Mouse (Mus musculus): ENCODE data around the gene Lrrc8b. TPM values are rescaled to one million over a fixed set of nuclear protein-coding genes. Genes with fewer than 3 reads are reported as not detected.

Lrrc8b gene
- total and polyA plus RNA-seq, 3 experiments: 7.4 to 14.0 TPM; not detected in 1

DNA sequence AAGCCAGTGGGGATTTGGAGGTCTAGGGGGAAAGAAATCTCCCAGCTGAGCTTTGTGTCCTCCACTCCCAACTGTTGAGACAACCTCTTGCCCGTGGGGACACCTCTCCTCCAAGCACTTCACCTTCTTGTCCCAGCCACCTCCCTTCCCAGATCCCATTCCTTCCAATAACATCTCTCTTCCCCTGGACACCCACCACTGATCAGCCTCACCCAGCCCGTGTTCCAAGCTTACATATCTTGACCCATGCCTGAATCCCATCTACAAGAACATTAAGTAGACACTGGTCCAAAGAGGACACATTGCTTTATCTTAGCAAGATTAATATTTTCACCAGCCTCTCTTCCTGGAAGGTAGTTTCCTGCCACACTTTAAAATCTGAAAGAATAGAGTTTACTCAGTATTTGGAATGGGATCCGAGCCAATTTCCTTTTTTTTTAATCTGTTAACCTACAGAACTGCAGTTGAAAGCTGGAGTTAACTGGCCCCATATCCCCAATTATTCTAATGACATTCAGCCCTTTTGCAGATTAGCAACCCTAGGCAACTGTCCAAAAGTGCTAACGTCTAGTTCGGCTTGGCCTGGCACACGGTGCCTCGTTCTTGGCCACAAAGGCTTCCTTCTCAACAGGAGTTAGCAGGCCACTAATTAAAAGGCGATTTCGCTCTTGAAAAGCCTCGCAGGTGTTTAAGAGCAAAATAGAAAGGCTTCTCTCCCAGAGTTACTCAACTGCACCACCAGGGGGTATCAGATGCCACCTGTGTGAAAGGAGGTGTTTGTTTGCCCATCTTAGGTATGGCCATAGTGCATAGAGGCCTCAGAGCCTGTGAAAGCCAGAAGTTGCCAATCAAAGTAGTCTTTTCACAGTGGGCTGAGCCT is 77.0 kb downstream of the Lrrc8b start:
- H3K27ac ChIP-seq (ENCODE audit: control insufficient read depth, low read depth, low read length): peak overlapping the region; percentile 68
- H3K27me3 ChIP-seq (ENCODE audit: control insufficient read depth in 1 of 2, insufficient read depth in 2 of 2, low read length in 2 of 2): no peaks in the 10 kb centered on the region
- H3K9ac ChIP-seq (ENCODE audit: control insufficient read depth, low read depth, low read length, poor library complexity, severe bottlenecking): peak overlapping the region; percentile 30
- peaks cover 0 to 21% of the 10 kb centered on the region in 2 experiments; a peak in 2 of 4 replicates for H3K36me3 ChIP-seq (ENCODE audit: control insufficient read depth in 1 of 2, insufficient read depth in 2 of 2, low read length in 2 of 2)
- peak overlapping the region; percentile 6 to 16; a peak in 3 of 4 replicates for H3K4me3 ChIP-seq (ENCODE audit: control insufficient read depth in 1 of 2, insufficient read depth in 1 of 2, low read depth in 2 of 2, low read length in 2 of 2)
- DNase-seq (ENCODE audit: low read depth, low spot score): peak; percentile 89
- H3K9me3 ChIP-seq (replicated peaks; ENCODE audit: insufficient read depth, low read length): no peaks in the 10 kb centered on the region
- H3K79me2 ChIP-seq (ENCODE audit: control insufficient read depth, insufficient read depth, low read length, poor library complexity): no peaks in the 10 kb centered on the region
- H3K4me1 ChIP-seq (ENCODE audit: control insufficient read depth in 1 of 2, insufficient read depth in 2 of 2, low read length in 2 of 2): peaks cover 9 to 19% of the 10 kb centered on the region in 2 experiments
- TF ChIP-seq GATA1 (IDR thresholded peaks at IDR 0.05; ENCODE audit: low read depth, low read length): peak; percentile 57
- no peak for TF ChIP-seq JUND (IDR thresholded peaks at IDR 0.05; ENCODE audit: low read depth, low read length)
- no peak for TF ChIP-seq TBP (IDR thresholded peaks at IDR 0.05; ENCODE audit: low read depth, low read length)
- TF ChIP-seq ELF1 (IDR thresholded peaks at IDR 0.05; ENCODE audit: low read depth, low read length): no peak
- no peak; the same call in 1 of the 2 replicates for TF ChIP-seq MXI1 (IDR thresholded peaks at IDR 0.05; ENCODE audit: low read depth, low read length)
- TF ChIP-seq RAD21 (IDR thresholded peaks at IDR 0.05; ENCODE audit: low read depth, low read length): peak; percentile 60
- TF ChIP-seq BHLHE40 (IDR thresholded peaks at IDR 0.05; ENCODE audit: borderline replicate concordance, low read depth, low read length): no peak
- no peak for TF ChIP-seq TAL1 (IDR thresholded peaks at IDR 0.05; ENCODE audit: low read length)
- no peak; the same call in 1 of the 2 replicates for TF ChIP-seq CHD1 (IDR thresholded peaks at IDR 0.05; ENCODE audit: low read depth, low read length)
- peak; percentile 86 for TF ChIP-seq MYB (IDR thresholded peaks at IDR 0.05; ENCODE audit: low read depth, low read length)
- no peak for TF ChIP-seq USF2 (IDR thresholded peaks at IDR 0.05; ENCODE audit: borderline replicate concordance in 1 of 2, insufficient read depth in 1 of 2, low read depth in 1 of 2, low read length in 2 of 2)
- no peak for TF ChIP-seq MAZ (IDR thresholded peaks at IDR 0.05; ENCODE audit: low read depth, low read length)
- no peak for TF ChIP-seq UBTF (IDR thresholded peaks at IDR 0.05; ENCODE audit: borderline replicate concordance, insufficient read depth, low read depth, low read length)
- TF ChIP-seq E2F4 (IDR thresholded peaks at IDR 0.05; ENCODE audit: borderline replicate concordance, low read depth, low read length): no peak
- no peak for TF ChIP-seq ZMIZ1 (IDR thresholded peaks at IDR 0.05; ENCODE audit: low read depth, low read length)
- no peak; the same call in 1 of the 2 replicates for TF ChIP-seq KAT2A (conservative IDR thresholded peaks at IDR 0.05; ENCODE audit: low read depth, low read length)
- no peak for TF ChIP-seq MEF2A (IDR thresholded peaks at IDR 0.05; ENCODE audit: extremely low read depth, insufficient replicate concordance, low read depth, low read length, poor library complexity, severe bottlenecking)
- TF ChIP-seq RCOR1 (IDR thresholded peaks at IDR 0.05; ENCODE audit: low read depth, low read length): peak; percentile 88
- TF ChIP-seq USF1 (IDR thresholded peaks at IDR 0.05; ENCODE audit: low read depth, low read length): no peak
- peak; percentile 69 for TF ChIP-seq ETS1 (IDR thresholded peaks at IDR 0.05; ENCODE audit: low read depth, low read length)
- no peak for TF ChIP-seq MYC (IDR thresholded peaks at IDR 0.05; ENCODE audit: low read depth, low read length)
- peak; percentile 78 for TF ChIP-seq ZC3H11A (IDR thresholded peaks at IDR 0.05; ENCODE audit: low read depth, low read length)
- no peak for TF ChIP-seq ZKSCAN1 (IDR thresholded peaks at IDR 0.05; ENCODE audit: low read depth, low read length)
- no peak for TF ChIP-seq GABPA (IDR thresholded peaks at IDR 0.05; ENCODE audit: low read depth, low read length)
- TF ChIP-seq EP300 (IDR thresholded peaks at IDR 0.05; ENCODE audit: low read depth in 1 of 2, low read length in 2 of 2): peak; percentile 74 to 84
- TF ChIP-seq HCFC1 (IDR thresholded peaks at IDR 0.05; ENCODE audit: low read depth, low read length): peak; percentile 27; the same call in 1 of the 2 replicates
- peak; percentile 74 for TF ChIP-seq SMC3 (IDR thresholded peaks at IDR 0.05; ENCODE audit: low read depth, low read length)
- no peak for TF ChIP-seq MAX (IDR thresholded peaks at IDR 0.05; ENCODE audit: low read length)
- no peak for TF ChIP-seq POLR2AphosphoS2 (IDR thresholded peaks at IDR 0.05; ENCODE audit: low read length)
- 0 out of 4 replicates have a peak, but pooled peaks of 1 of the 2 experiments have one; percentile 28 for TF ChIP-seq POLR2A (IDR thresholded peaks at IDR 0.05; ENCODE audit: control insufficient read depth in 1 of 2, insufficient read depth in 1 of 2, low read depth in 1 of 2, low read length in 2 of 2, poor library complexity in 1 of 2)
- TF ChIP-seq SIN3A (IDR thresholded peaks at IDR 0.05; ENCODE audit: low read length): no peak; the same call in none of the 2 replicates
- TF ChIP-seq TCF12 (IDR thresholded peaks at IDR 0.05; ENCODE audit: low read depth, low read length): no peak; the same call in 1 of the 2 replicates
- no peak for TF ChIP-seq MAFK (IDR thresholded peaks at IDR 0.05; ENCODE audit: borderline replicate concordance, low read depth, low read length)
- TF ChIP-seq NELFE (IDR thresholded peaks at IDR 0.05; ENCODE audit: low read depth, low read length): 0 out of 2 replicates have a peak, but pooled peaks have one; percentile 15
- TF ChIP-seq NRF1 (IDR thresholded peaks at IDR 0.05; ENCODE audit: insufficient read depth, low read depth, low read length, poor library complexity, severe bottlenecking): no peak
